Mouse (Mus musculus) hindbrain, embryonic 16.5 days (tissue): ENCODE measurements around the gene Zcwpw1. TPM values are rescaled to one million over a fixed set of nuclear protein-coding genes. Genes with fewer than 3 reads are reported as not detected.

Experiments
- ATAC-seq: fragments of 200-750 bp; cut with Nextera tagmentation; 2 replicates; pipeline ENCODE4 v1.8.0; 2017; ENCODE audit warnings: moderate TSS enrichment, moderate library complexity
- H3K27ac ChIP-seq: fragments of 300-500 bp; sonication (generic); 2 replicates; pipeline ENCODE4 v1.5.1; 2014; ENCODE audit warnings: low read depth, mild to moderate bottlenecking, control low read depth, low read length, moderate library complexity
- H3K27me3 ChIP-seq: fragments of 300-500 bp; sonication (generic); replicated peaks from 2 replicates; pipeline ENCODE4 v1.6.1; 2014; ENCODE audit warnings: low read length; ENCODE audit not compliant: control insufficient read depth, insufficient read depth
- H3K36me3 ChIP-seq: fragments of 300-500 bp; sonication (generic); 2 replicates; pipeline ENCODE4 v1.6.1; 2014; ENCODE audit warnings: mild to moderate bottlenecking, low read length, moderate library complexity, mixed read lengths; ENCODE audit not compliant: control insufficient read depth, insufficient read depth
- H3K4me1 ChIP-seq: fragments of 300-500 bp; sonication (generic); 2 replicates; pipeline ENCODE4 v1.6.1; 2014; ENCODE audit warnings: low read depth, low read length; ENCODE audit not compliant: control insufficient read depth, insufficient read depth
- H3K4me2 ChIP-seq: fragments of 300-500 bp; sonication (generic); 2 replicates; pipeline ENCODE4 v1.6.1; 2014; ENCODE audit warnings: mild to moderate bottlenecking, low read length, control low read depth, moderate library complexity
- H3K4me3 ChIP-seq: fragments of 300-500 bp; sonication (generic); 2 replicates; pipeline ENCODE4 v1.5.1; 2014; ENCODE audit warnings: mild to moderate bottlenecking, low read length, control low read depth, moderate library complexity
- H3K9ac ChIP-seq: fragments of 300-500 bp; sonication (generic); 2 replicates; pipeline ENCODE4 v1.6.1; 2014; ENCODE audit warnings: low read depth, mild to moderate bottlenecking, control low read depth, low read length, moderate library complexity
- H3K9me3 ChIP-seq: fragments of 300-500 bp; sonication (generic); 2 replicates; pipeline ENCODE4 v1.6.1; 2014; ENCODE audit warnings: mild to moderate bottlenecking, low read length, moderate library complexity; ENCODE audit not compliant: control insufficient read depth
- WGBS: fragments of 180-500 bp; shearing (Covaris S2); extraction: QIAGEN DNeasy Blood & Tissue Kit; methylation state at CpG from one replicate; pipeline ENCODE4 v1.1.7; 2014; 5-methylcytosine and 5-hydroxymethylcytosine counted together
- polyA plus RNA-seq: library from polyadenylated mRNA; unstranded; fragments of >200 nt; fragmentation: Nextera tagmentation; extraction: Ambion mirVana; gene quantifications from 2 replicates; pipeline ENCODE4 v1.2.1, GENCODE M21; 2015

Gene Zcwpw1
- polyA plus RNA-seq, 1 experiment from 2014 or later = 11.2 TPM

DNA sequence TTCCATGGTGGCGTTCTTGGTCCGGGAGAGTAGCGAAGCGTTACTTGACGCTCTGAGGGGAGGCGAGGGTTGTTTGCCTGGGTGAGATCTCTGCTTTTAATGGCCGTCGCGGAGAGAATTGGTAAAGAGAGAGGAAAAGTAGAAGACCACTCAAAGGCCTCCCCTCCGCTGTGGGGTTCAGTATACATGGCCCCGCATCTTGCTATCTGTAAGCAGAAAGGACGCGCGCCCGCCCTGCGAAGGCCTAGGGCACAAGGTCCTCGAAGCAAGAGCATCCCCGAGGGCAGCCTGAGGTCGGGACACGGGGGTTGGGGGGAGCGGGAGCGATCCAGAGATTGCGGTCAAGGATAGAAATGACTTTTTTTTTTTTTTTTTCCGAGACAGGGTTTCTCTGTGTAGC, 573 bp downstream of the Zcwpw1 start:
- Histone ChIP-seq H3K9me3 (no peaks in the 10 kb centered on the region), H3K9ac (no peak overlapping the region; the same call in 1 of the 2 replicates), H3K4me2 (peak overlapping the region; percentile 63), H3K27ac (no peak overlapping the region), H3K4me3 (peak overlapping the region; percentile 77), H3K36me3 (no peaks in the 10 kb centered on the region), H3K4me1 (peaks cover 26% of the 10 kb centered on the region), H3K27me3 (no peaks in the 10 kb centered on the region)
- WGBS = 71% methylated on average over 24 of the region's 24 CpGs
- ATAC-seq = no peak

DNA sequence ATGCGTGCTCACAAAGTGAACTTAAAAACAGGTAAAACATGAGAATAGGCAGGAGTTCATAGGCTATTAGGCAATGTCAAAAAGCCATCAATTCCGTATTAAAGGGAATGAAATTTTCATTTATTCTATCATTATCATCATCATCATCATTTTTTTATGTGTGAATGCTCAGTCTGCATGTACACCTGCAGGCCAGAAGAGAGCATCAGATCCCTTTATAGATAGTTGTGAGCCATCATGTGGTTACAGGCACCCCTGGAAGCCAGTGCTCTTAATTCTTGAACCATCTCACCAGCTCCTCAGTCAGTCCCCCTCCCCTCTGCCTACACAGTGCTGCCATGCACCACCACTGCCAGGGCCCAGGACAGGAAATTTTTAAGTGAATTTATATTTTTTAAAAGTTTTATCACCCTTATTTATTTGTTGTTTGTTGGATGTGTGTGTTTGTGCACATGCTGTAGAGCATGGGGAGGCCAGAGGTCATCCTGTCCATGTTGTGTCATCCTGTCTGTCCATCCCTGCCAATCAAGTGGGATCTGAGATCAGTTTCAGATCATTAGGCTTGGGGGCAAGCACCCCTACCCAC, 1.4 kb downstream of the Zcwpw1 start:
- Histone ChIP-seq H3K36me3 (no peaks in the 10 kb centered on the region), H3K27me3 (no peaks in the 10 kb centered on the region), H3K4me2 (no peak overlapping the region), H3K4me1 (peaks cover 18% of the 10 kb centered on the region), H3K9me3 (no peaks in the 10 kb centered on the region), H3K27ac (no peak overlapping the region), H3K9ac (no peak overlapping the region), H3K4me3 (no peak overlapping the region)
- no peak for ATAC-seq
- WGBS = 96% methylated on average over 2 of the region's 2 CpGs

DNA sequence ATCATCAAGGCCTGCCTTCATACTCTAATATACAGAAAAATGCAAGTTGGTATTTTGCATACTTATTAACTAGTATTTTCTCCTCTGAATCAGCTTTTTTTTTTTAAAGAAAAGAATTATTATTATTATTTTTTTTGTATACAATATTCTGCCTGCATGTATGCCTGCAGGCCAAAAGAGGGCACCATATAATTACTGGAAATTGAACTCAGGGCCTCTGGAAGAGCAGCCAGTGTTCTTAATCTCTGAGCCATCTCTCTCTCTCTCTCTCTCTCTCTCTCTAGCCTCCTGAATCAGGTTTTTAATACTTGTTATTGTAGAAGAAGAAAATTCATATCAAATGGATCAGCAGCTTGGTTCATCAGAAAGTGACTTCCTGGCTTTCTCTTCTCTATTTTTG, 4.0 kb downstream of the Zcwpw1 start:
- no peak for ATAC-seq
- Histone ChIP-seq H3K36me3 (no peaks in the 10 kb centered on the region), H3K27ac (no peak overlapping the region), H3K27me3 (no peaks in the 10 kb centered on the region), H3K4me3 (no peak overlapping the region), H3K9ac (no peak overlapping the region), H3K4me2 (no peak overlapping the region), H3K9me3 (no peaks in the 10 kb centered on the region), H3K4me1 (peaks cover 5% of the 10 kb centered on the region; the same call in 1 of the 2 replicates)

GRCm38 (mm10) chr5:137796606-137797005, 9.0 kb downstream of the Zcwpw1 start:
- no peak for ATAC-seq
- Histone ChIP-seq H3K9me3 (no peaks in the 10 kb centered on the region), H3K27me3 (no peaks in the 10 kb centered on the region), H3K4me2 (no peak overlapping the region), H3K36me3 (no peaks in the 10 kb centered on the region), H3K27ac (no peak overlapping the region), H3K4me3 (no peak overlapping the region), H3K9ac (no peak overlapping the region), H3K4me1 (no peaks in the 10 kb centered on the region)
- WGBS = 82% methylated on average over 3 of the region's 3 CpGs

DNA sequence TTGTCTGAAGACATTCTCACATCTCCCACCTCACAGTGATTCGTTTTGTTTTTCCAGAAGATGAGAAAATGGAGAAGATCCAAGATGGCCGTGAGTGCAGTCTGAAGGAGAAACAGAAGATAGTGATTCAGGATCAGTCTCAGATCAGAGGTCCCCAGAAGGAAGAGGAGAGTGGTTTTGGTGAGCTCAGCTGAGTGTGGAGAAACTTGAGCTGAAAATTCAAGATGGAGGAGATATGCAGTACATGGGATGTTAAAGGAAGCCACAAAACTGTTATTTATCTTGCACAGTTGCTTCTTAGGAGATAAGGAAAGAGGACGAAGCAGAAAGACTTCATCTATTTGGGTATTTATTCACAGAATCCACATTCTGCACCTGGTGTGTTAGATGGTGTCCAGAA, 13.3 kb downstream of the Zcwpw1 start:
- H3K9me3 ChIP-seq = no peaks in the 10 kb centered on the region
- no peak overlapping the region for H3K4me3 ChIP-seq
- WGBS = 87% methylated on average over 3 of the region's 3 CpGs
- H3K4me1 ChIP-seq = no peaks in the 10 kb centered on the region
- no peak overlapping the region for H3K27ac ChIP-seq
- H3K36me3 ChIP-seq = no peaks in the 10 kb centered on the region
- H3K4me2 ChIP-seq = no peak overlapping the region
- ATAC-seq = no peak
- H3K9ac ChIP-seq = no peak overlapping the region
- no peaks in the 10 kb centered on the region for H3K27me3 ChIP-seq

DNA sequence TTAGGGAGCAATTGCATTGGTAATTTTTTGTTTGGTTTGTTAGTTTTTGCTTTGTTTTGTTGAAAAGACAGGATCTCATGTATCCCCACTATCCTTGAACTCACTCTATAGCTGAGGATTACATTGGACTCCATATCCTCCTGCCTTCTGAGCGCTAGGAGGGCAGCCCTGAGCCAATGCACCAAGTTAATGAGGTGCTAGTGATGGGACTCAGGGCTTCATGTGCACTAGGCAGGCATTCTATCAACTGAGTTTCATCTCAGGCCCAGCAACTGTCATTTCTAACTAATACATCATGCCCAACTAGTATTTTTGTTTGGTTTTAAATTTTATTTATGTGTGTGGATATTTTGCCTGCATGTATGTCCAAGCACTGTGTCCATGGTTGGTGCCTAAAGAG, 18.6 kb downstream of the Zcwpw1 start:
- H3K9me3 ChIP-seq = no peaks in the 10 kb centered on the region

GRCm38 (mm10) chr5:137808316-137808715, 20.7 kb downstream of the Zcwpw1 start:
- ATAC-seq = no peak
- 85% methylated on average over 5 of the region's 5 CpGs for WGBS
- no peaks in the 10 kb centered on the region for H3K4me1 ChIP-seq
- H3K4me3 ChIP-seq = no peak overlapping the region
- H3K27me3 ChIP-seq = no peaks in the 10 kb centered on the region
- no peaks in the 10 kb centered on the region for H3K36me3 ChIP-seq
- H3K9me3 ChIP-seq = no peaks in the 10 kb centered on the region
- H3K9ac ChIP-seq = no peak overlapping the region
- no peak overlapping the region for H3K27ac ChIP-seq
- H3K4me2 ChIP-seq = no peak overlapping the region

More for the DNA sequence above, 18.6 kb downstream of the Zcwpw1 start:
- no peak overlapping the region for H3K4me2 ChIP-seq
- H3K27ac ChIP-seq = no peak overlapping the region
- no peaks in the 10 kb centered on the region for H3K27me3 ChIP-seq
- H3K9ac ChIP-seq = no peak overlapping the region
- H3K36me3 ChIP-seq = no peaks in the 10 kb centered on the region
- WGBS = 92% methylated on average over 1 of the region's 1 CpGs
- no peak overlapping the region for H3K4me3 ChIP-seq
- ATAC-seq = no peak
- no peaks in the 10 kb centered on the region for H3K4me1 ChIP-seq

- Histone ChIP-seq H3K9me3 (no peaks in the 10 kb centered on the region), H3K9ac (no peak overlapping the region), H3K27me3 (no peaks in the 10 kb centered on the region), H3K36me3 (no peaks in the 10 kb centered on the region), H3K4me2 (no peak overlapping the region), H3K4me1 (no peaks in the 10 kb centered on the region), H3K4me3 (no peak overlapping the region), H3K27ac (no peak overlapping the region)
- no peak for ATAC-seq
- 75% methylated on average over 4 of the region's 4 CpGs for WGBS
Measured at GRCm38 (mm10) chr5:137817466-137818222, 30.0 kb downstream of the Zcwpw1 start.

DNA sequence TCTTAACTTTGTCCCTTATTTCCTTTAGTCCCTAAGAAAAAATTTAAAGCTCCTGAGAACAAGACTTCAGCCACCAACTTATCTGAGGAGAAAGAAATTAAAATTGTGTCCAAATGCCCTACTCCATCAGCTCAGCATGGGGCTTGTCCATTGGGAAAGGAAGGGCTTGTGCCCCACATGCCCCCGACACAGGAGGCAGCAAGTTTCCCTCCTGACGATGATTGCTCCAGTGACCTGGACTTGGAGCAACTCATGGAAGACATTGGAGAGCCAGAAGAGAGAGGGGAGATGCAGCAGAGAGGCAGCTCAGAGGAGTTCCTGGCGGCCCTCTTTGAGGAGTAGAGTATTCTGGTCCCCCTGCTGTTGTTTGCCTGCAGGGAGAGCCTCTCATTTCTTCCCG, 34.5 kb downstream of the Zcwpw1 start:
- WGBS = 70% methylated on average over 4 of the region's 4 CpGs
- no peaks in the 10 kb centered on the region for H3K36me3 ChIP-seq
- no peak overlapping the region for H3K4me2 ChIP-seq
- no peak overlapping the region for H3K4me3 ChIP-seq
- no peak for ATAC-seq
- no peaks in the 10 kb centered on the region for H3K4me1 ChIP-seq
- no peak overlapping the region for H3K9ac ChIP-seq
- no peaks in the 10 kb centered on the region for H3K27me3 ChIP-seq
- H3K27ac ChIP-seq = no peak overlapping the region
- no peaks in the 10 kb centered on the region for H3K9me3 ChIP-seq
